Mouse (Mus musculus) heart, adult 18-20 months (tissue): Measurements from ENCODE around the gene Treml4. TPM values are rescaled to one million over a fixed set of nuclear protein-coding genes. Genes with fewer than 3 reads are reported as not detected.

Experiments used
- total RNA-seq, 2 experiments: library from RNA; stranded (reverse); gene quantifications; 2 replicates each; pipeline ENCODE4 v1.2.3; 2021

Treml4 gene
- total RNA-seq, 2 experiments from 2014 or later = 0.33 TPM; not detected in 1

Other genes starting within 250 kb of the Treml4 start
- gene 1700122O11Rik, start 226.0 kb upstream of the Treml4 start, total RNA-seq = not detected
- gene 1700067P10Rik, start 175.0 kb upstream of the Treml4 start, total RNA-seq = not detected
- not detected for gene 9830107B12Rik, start 118.0 kb upstream of the Treml4 start, total RNA-seq
- not detected for gene A530064D06Rik, start 97.0 kb upstream of the Treml4 start, total RNA-seq
- gene Trem1, start 31.5 kb upstream of the Treml4 start, total RNA-seq = under 1 TPM in 1 of 2 experiments, not detected in 1; 0.13 TPM
- gene Trem3, start 16.5 kb upstream of the Treml4 start, total RNA-seq = not detected
- gene Treml2, start 35.2 kb downstream of the Treml4 start, total RNA-seq = 1 to 10 TPM in 1 of 2 experiments, under 1 TPM in 1; 0.65 to 1.1 TPM
- gene B430306N03Rik, start 51.8 kb downstream of the Treml4 start, total RNA-seq = under 1 TPM; 0.18 to 0.20 TPM
- 1 to 10 TPM; 1.6 to 2.2 TPM for gene Trem2, start 82.1 kb downstream of the Treml4 start, total RNA-seq
- under 1 TPM; 0.27 to 0.54 TPM for gene Treml1, start 95.6 kb downstream of the Treml4 start, total RNA-seq
- gene Nfya, start 145.6 kb downstream of the Treml4 start, total RNA-seq = 10 to 100 TPM; 18.8 to 21.7 TPM
- 10 to 100 TPM; 17.3 to 21.3 TPM for gene Oard1, start 145.7 kb downstream of the Treml4 start, total RNA-seq
- 100 to 1,000 TPM; 211 to 226 TPM for gene Apobec2, start 168.6 kb downstream of the Treml4 start, total RNA-seq
- under 1 TPM; 0.55 to 0.62 TPM for gene Tspo2, start 187.2 kb downstream of the Treml4 start, total RNA-seq
- under 1 TPM in 1 of 2 experiments, not detected in 1; 0.36 TPM for gene Unc5cl, start 190.6 kb downstream of the Treml4 start, total RNA-seq